Mouse (Mus musculus) thymus, adult 18-20 months (tissue): Measurements from ENCODE around the gene Nanog.
A peak's percentile ranks its signal among the peaks of the same experiment; 100 is the strongest.
"Not testable (repeated sequence)": the region's sequence is repeated elsewhere in the genome, so short reads cannot be mapped to it uniquely, and the experiment has no call there.

Experiments used
- DNase-seq, 2 experiments: peaks; one replicate each; pipeline ENCODE4 v3.0.0; 2022; ENCODE audit warnings: mixed read lengths in 2 of 2

Gene Nanog

GRCm38 (mm10) chr6:122707036-122707800 is at the start of gene Nanog:
Gene Nanog (plus strand): TSS chr6:122707489.
- no peak for DNase-seq

- no peak for DNase-seq
Observed at GRCm38 (mm10) chr6:122657630-122658029, 49.7 kb upstream of the Nanog start.

GRCm38 (mm10) chr6:122659567-122659966 is 47.7 kb upstream of the Nanog start:
- DNase-seq = no peak

- no peak for DNase-seq
Observed at GRCm38 (mm10) chr6:122660601-122661379, 46.5 kb upstream of the Nanog start.

- no peak for DNase-seq
Observed at GRCm38 (mm10) chr6:122662551-122663264, 44.6 kb upstream of the Nanog start.

- DNase-seq = no peak
Observed at GRCm38 (mm10) chr6:122663596-122664206, 43.6 kb upstream of the Nanog start.

GRCm38 (mm10) chr6:122665866-122666265 is 41.4 kb upstream of the Nanog start:
- DNase-seq = no peak

GRCm38 (mm10) chr6:122667715-122668114 is 39.6 kb upstream of the Nanog start:
- DNase-seq = no peak

- DNase-seq = no peak
Observed at GRCm38 (mm10) chr6:122668823-122669222, 38.5 kb upstream of the Nanog start.

GRCm38 (mm10) chr6:122669406-122670200 is 37.7 kb upstream of the Nanog start:
- DNase-seq = peak; percentile 71 to 84

- DNase-seq = no peak
Observed at GRCm38 (mm10) chr6:122670201-122670551, 37.1 kb upstream of the Nanog start.

GRCm38 (mm10) chr6:122670841-122671240 is 36.4 kb upstream of the Nanog start:
- no peak for DNase-seq

- no peak for DNase-seq
Observed at GRCm38 (mm10) chr6:122672746-122673145, 34.5 kb upstream of the Nanog start.

GRCm38 (mm10) chr6:122682646-122683045 is 24.6 kb upstream of the Nanog start:
- DNase-seq = no peak

- no peak for DNase-seq
Observed at GRCm38 (mm10) chr6:122686709-122687108, 20.6 kb upstream of the Nanog start.

GRCm38 (mm10) chr6:122689411-122690055 is 17.8 kb upstream of the Nanog start:
- DNase-seq = no peak

GRCm38 (mm10) chr6:122690082-122690481 is 17.2 kb upstream of the Nanog start:
- no peak for DNase-seq

GRCm38 (mm10) chr6:122695398-122695797 is 11.9 kb upstream of the Nanog start:
- no peak for DNase-seq

GRCm38 (mm10) chr6:122699628-122700027 is 7.7 kb upstream of the Nanog start:
- not testable (repeated sequence) for DNase-seq

- no peak for DNase-seq
Observed at GRCm38 (mm10) chr6:122701816-122702215, 5.5 kb upstream of the Nanog start.

- DNase-seq = no peak
Observed at GRCm38 (mm10) chr6:122702480-122703124, 4.7 kb upstream of the Nanog start.
